Mouse (Mus musculus) gastrocnemius, adult 18-20 months (tissue): ENCODE data around the gene Srrd. TPM values are rescaled to one million over a fixed set of nuclear protein-coding genes. Genes with fewer than 3 reads are reported as not detected.
"Not testable (repeated sequence)": the region's sequence is repeated elsewhere in the genome, so short reads cannot be mapped to it uniquely, and the experiment has no call there.

ENCODE experiments used
- DNase-seq: peaks from one replicate; pipeline ENCODE4 v3.0.0; 2021; ENCODE audit warnings: low spot score
- total RNA-seq, 2 experiments: library from RNA; stranded (reverse); gene quantifications; 2 replicates each; pipeline ENCODE4 v1.2.3; 2021

Gene Srrd
- total RNA-seq, 2 experiments from 2014 or later = 4.3 to 5.0 TPM

- no peak for DNase-seq
Measured at GRCm38 (mm10) chr5:112320379-112320778, 22.5 kb downstream of the Srrd start.

DNA sequence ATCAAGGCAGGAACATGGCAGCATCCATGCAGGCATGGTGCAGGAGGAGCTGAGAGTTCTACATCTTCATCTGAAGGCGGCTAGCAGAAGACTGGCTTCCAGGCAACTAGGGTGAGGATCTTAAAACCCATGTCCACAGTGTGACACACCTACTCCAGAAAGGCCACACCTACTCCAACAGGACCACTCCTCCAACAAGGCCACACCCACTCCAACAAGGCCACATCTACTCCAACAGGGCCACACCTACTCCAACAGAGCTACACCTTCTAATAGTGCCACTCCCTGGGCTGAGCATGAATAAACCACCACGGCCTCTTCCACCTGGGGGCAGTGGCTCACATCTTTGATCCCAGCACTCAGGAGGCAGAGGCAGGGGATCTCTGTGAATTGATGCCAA is 23.5 kb downstream of the Srrd start:
- not testable (repeated sequence) for DNase-seq

GRCm38 (mm10) chr5:112317328-112317727 is 25.5 kb downstream of the Srrd start:
- no peak for DNase-seq

DNA sequence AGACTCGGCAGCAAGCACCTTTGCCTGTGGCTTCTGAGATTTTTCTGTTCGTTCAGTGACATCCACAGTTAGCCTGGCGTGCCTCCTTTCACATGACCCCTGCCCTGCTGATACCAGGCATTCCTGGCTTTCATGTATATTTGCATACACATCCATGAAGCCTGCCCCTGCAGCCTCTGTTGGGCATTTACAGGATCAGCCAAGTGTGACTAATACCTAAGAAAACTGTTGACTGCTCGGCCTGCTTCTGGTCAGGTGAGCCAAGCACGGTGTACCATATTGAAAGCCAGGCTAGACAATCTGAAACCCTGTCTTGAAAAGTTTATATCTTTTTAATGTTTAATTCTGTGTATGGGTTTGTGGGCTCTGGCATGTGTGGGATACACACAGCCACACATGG is 26.4 kb downstream of the Srrd start:
- DNase-seq = no peak

- DNase-seq = no peak
Measured at GRCm38 (mm10) chr5:112313222-112313885, 29.5 kb downstream of the Srrd start.

DNA sequence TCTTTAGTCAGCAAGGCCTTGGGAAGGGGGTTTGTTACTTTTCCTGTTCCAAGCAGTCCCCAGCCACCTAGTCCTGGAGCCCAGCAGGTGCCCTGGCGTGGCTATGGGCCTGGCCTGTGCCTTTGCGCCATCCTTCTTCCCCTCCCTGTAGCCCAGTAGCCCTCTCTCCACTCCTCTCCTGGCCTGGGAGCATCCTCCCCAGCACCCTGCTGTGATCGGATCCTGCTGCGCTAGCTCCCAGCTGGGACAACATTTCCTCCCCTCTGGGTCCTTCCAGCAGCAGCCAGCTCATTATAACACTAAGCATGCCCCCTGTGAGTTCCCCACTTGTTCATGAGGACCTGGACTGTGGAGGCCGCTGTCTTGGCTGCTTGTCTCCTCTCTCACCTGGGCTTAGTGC is 37.0 kb downstream of the Srrd start:
- DNase-seq = no peak

GRCm38 (mm10) chr5:112302310-112302709 is 40.5 kb downstream of the Srrd start:
- no peak for DNase-seq

- no peak for DNase-seq
Measured at GRCm38 (mm10) chr5:112301694-112302093, 41.1 kb downstream of the Srrd start.

GRCm38 (mm10) chr5:112300721-112301308 is 42.0 kb downstream of the Srrd start:
- no peak for DNase-seq

DNA sequence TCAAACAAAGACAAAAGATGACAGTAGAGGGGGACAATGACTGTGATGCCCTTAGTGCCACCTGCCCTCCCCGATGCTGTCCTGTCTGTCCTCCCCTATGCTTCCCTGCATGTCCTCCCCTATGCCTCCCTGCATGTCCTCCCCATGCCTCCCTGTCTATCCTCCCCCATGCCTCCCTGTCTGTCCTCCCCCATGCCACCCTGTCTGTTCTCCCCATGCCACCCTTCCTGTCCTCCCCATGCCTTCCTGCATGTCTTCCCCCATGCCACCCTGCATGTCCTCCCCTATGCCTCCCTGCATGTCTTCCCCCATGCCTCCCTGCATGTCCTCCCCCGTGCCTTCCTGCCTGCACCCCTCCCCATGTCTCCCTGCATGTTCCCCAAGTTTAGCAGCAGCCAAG is 42.7 kb downstream of the Srrd start:
- no peak for DNase-seq

- no peak for DNase-seq
Measured at GRCm38 (mm10) chr5:112299399-112299798, 43.4 kb downstream of the Srrd start.

- DNase-seq = no peak
Measured at GRCm38 (mm10) chr5:112298226-112298988, 44.4 kb downstream of the Srrd start.

- DNase-seq = no peak
Measured at GRCm38 (mm10) chr5:112297257-112297656, 45.6 kb downstream of the Srrd start.

DNA sequence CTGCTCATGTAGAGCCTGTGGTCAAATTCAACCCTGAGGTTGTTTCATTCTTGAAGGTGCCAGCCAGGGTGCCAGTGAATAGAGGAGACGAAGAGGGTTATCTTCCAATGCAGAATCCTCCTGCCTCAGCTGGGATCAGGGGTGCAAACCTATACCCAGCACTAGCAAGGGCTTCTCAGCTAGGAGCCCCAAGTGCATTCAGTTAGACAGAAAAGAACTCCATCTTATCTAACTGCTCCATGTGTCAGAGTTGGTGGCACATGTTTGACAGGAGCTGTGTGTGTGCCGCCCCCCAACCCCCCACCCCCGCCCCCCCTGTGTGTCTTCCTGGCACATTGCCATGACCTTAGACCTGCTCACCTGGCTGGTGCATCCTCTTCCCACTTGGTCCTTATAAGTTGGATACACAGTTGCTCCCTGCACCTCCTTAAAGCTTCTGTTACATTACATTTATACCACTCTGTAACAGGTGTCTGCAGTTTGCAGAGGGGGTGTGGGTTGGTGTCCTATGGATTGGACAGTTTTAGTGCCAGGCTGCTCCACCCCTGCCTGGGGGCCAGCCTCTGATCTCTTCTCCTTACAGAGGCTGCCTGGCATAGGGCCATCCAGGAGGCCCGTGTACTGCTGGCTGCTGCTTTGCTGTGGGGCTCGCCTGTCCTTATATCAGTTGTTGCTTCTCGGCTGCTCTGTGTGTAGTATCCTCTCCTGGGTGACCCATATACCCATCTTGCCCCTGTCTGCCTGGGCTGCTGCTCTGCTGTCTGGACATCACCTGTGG is 46.2 kb downstream of the Srrd start:
- DNase-seq = no peak

- DNase-seq = no peak
Measured at GRCm38 (mm10) chr5:112295564-112295963, 47.3 kb downstream of the Srrd start.

- no peak for DNase-seq
Measured at GRCm38 (mm10) chr5:112295162-112295561, 47.7 kb downstream of the Srrd start.

GRCm38 (mm10) chr5:112294696-112295095 is 48.1 kb downstream of the Srrd start:
- DNase-seq = no peak

DNA sequence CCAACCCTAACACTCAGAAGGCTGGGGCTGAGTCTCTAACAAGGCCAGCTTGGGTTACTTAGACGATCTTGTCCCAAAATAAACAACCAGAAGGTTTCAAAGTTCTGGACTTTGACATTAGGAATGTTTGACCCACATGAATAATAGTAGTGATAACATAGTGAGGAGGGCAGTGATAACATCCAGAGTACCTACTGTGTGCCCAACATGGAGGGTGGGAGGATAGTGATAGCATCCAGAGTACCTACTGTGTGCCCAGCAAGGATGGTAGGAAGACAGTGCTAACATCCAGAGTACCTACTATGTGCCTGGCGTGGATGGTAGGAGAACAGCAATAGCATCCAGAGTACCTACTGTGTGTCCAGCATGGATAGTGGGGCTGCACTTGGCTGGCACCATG is 49.0 kb downstream of the Srrd start:
- no peak for DNase-seq

- no peak for DNase-seq
Measured at GRCm38 (mm10) chr5:112292343-112292980, 50.4 kb downstream of the Srrd start.

DNA sequence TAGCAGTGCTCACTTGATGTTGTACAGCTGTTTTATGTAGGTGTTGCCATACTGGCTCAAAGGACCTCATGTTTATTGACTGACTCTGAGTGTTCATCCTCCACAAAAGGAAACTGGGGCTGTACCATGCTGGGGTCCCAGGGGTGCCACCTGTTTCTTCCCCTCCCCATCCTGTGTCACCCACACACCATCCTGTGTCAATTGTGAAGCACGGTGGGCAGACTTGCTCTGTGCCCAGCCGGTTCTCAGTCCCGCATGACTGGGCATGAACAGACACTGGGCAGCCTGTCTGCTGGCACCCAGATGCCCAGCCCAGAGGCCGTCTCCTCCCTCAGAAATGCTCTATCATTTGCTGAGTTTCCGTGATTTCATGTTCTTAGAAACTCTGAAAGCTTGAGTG is 51.0 kb downstream of the Srrd start:
- DNase-seq = no peak

- no peak for DNase-seq
Measured at GRCm38 (mm10) chr5:112290536-112290880, 52.3 kb downstream of the Srrd start.
